Mouse (Mus musculus) embryonic facial prominence, embryonic 10.5 days (tissue): ENCODE data around the gene Herc4. TPM values are rescaled to one million over a fixed set of nuclear protein-coding genes. Genes with fewer than 3 reads are reported as not detected.

ENCODE experiments used
- DNase-seq: peaks from one replicate; pipeline ENCODE4 v3.0.0-alpha.2; 2017; ENCODE audit warnings: low spot score
- H3K27ac ChIP-seq: fragments of 300-500 bp; sonication (generic); replicated peaks from 2 replicates; pipeline ENCODE4 v1.5.1; 2016; ENCODE audit warnings: mild to moderate bottlenecking
- H3K27me3 ChIP-seq: fragments of 300-500 bp; sonication (generic); replicated peaks from 2 replicates; pipeline ENCODE4 v1.6.1; 2016; ENCODE audit warnings: low read depth, mild to moderate bottlenecking; ENCODE audit not compliant: poor library complexity, severe bottlenecking
- H3K36me3 ChIP-seq: fragments of 300-500 bp; sonication (generic); replicated peaks from 2 replicates; pipeline ENCODE4 v1.6.1; 2016; ENCODE audit warnings: mild to moderate bottlenecking, moderate library complexity
- H3K4me1 ChIP-seq: fragments of 300-500 bp; sonication (generic); 2 replicates; pipeline ENCODE4 v1.6.1; 2016
- H3K4me3 ChIP-seq: fragments of 300-500 bp; sonication (generic); 2 replicates; pipeline ENCODE4 v1.5.1; 2016; ENCODE audit warnings: mild to moderate bottlenecking, moderate library complexity
- H3K9me3 ChIP-seq: fragments of 300-500 bp; sonication (generic); 2 replicates; pipeline ENCODE4 v1.6.1; 2016; ENCODE audit warnings: mild to moderate bottlenecking
- WGBS: fragments of 180-500 bp; shearing (Covaris S2); methylation state at CpG from one replicate; pipeline ENCODE4 v1.1.7; 2016; 5-methylcytosine and 5-hydroxymethylcytosine counted together
- polyA plus RNA-seq: library from polyadenylated mRNA; unstranded; fragments of >200 nt; fragmentation: Nextera tagmentation; extraction: Ambion mirVana; gene quantifications from 2 replicates; pipeline ENCODE4 v1.2.1, GENCODE M21; 2016

Gene Herc4
- 46.1 and 50.5 TPM in 2 replicates for polyA plus RNA-seq

- Histone ChIP-seq H3K36me3 (peaks cover 24% of the 10 kb centered on the region), H3K9me3 (no peaks in the 10 kb centered on the region), H3K4me3 (peak within 1 kb of the TSS; percentile 95), H3K27ac (peak within 1 kb of the TSS; percentile 96), H3K4me1 (peaks cover 7% of the 10 kb centered on the region), H3K27me3 (no peaks in the 10 kb centered on the region)
- WGBS, result under 1% methylated on average over 43 of the region's 44 CpGs
- DNase-seq, result peak; percentile 98
Measured at GRCm38 (mm10) chr10:63243493-63244054, at the start of gene Herc4. Gene Herc4 (plus strand): TSS chr10:63243810.

GRCm38 (mm10) chr10:63199008-63199407, 44.6 kb upstream of the Herc4 start:
- 81% methylated on average over 4 of the region's 4 CpGs for WGBS
- no peak overlapping the region for H3K4me3 ChIP-seq
- no peaks in the 10 kb centered on the region for H3K27me3 ChIP-seq
- DNase-seq, result no peak
- H3K36me3 ChIP-seq, result no peaks in the 10 kb centered on the region
- no peak overlapping the region for H3K27ac ChIP-seq
- no peaks in the 10 kb centered on the region for H3K9me3 ChIP-seq
- no peaks in the 10 kb centered on the region for H3K4me1 ChIP-seq

- WGBS, result 78% methylated on average over 8 of the region's 8 CpGs
- H3K27me3 ChIP-seq, result no peaks in the 10 kb centered on the region
- no peaks in the 10 kb centered on the region for H3K9me3 ChIP-seq
Measured at GRCm38 (mm10) chr10:63201534-63201933, 42.1 kb upstream of the Herc4 start.

GRCm38 (mm10) chr10:63203002-63203401, 40.6 kb upstream of the Herc4 start:
- H3K27ac ChIP-seq, result no peak overlapping the region
- H3K4me3 ChIP-seq, result no peak overlapping the region
- WGBS, result 90% methylated on average over 3 of the region's 3 CpGs
- H3K9me3 ChIP-seq, result no peaks in the 10 kb centered on the region
- DNase-seq, result no peak
- no peaks in the 10 kb centered on the region for H3K4me1 ChIP-seq
- H3K36me3 ChIP-seq, result no peaks in the 10 kb centered on the region
- no peaks in the 10 kb centered on the region for H3K27me3 ChIP-seq

More at GRCm38 (mm10) chr10:63201534-63201933, 42.1 kb upstream of the Herc4 start:
- no peak for DNase-seq
- H3K27ac ChIP-seq, result no peak overlapping the region
- no peaks in the 10 kb centered on the region for H3K36me3 ChIP-seq
- no peaks in the 10 kb centered on the region for H3K4me1 ChIP-seq
- no peak overlapping the region for H3K4me3 ChIP-seq

- Histone ChIP-seq H3K36me3 (no peaks in the 10 kb centered on the region), H3K27me3 (no peaks in the 10 kb centered on the region), H3K4me1 (no peaks in the 10 kb centered on the region), H3K27ac (no peak within 1 kb of the TSS), H3K4me3 (no peak within 1 kb of the TSS), H3K9me3 (no peaks in the 10 kb centered on the region)
- DNase-seq, result no peak
- WGBS, result 89% methylated on average over 15 of the region's 15 CpGs
Measured at GRCm38 (mm10) chr10:63203728-63204127, 39.9 kb upstream of the Herc4 start, which contains the start of gene Mypn. Gene Mypn (minus strand): TSS chr10:63203952.

GRCm38 (mm10) chr10:63208871-63209270, 34.7 kb upstream of the Herc4 start:
- H3K4me3 ChIP-seq, result no peak overlapping the region
- H3K27ac ChIP-seq, result no peak overlapping the region
- WGBS, result 60% methylated on average over 6 of the region's 6 CpGs
- H3K36me3 ChIP-seq, result no peaks in the 10 kb centered on the region
- H3K27me3 ChIP-seq, result no peaks in the 10 kb centered on the region
- no peaks in the 10 kb centered on the region for H3K4me1 ChIP-seq
- no peak for DNase-seq
- no peaks in the 10 kb centered on the region for H3K9me3 ChIP-seq

GRCm38 (mm10) chr10:63221081-63221783, 22.4 kb upstream of the Herc4 start:
- WGBS, result 78% methylated on average over 7 of the region's 7 CpGs

GRCm38 (mm10) chr10:63224341-63224740, 19.3 kb upstream of the Herc4 start:
- H3K4me3 ChIP-seq, result no peak overlapping the region
- H3K27ac ChIP-seq, result no peak overlapping the region
- WGBS, result 83% methylated on average over 12 of the region's 12 CpGs
- no peaks in the 10 kb centered on the region for H3K9me3 ChIP-seq
- DNase-seq, result no peak
- H3K4me1 ChIP-seq, result no peaks in the 10 kb centered on the region
- H3K36me3 ChIP-seq, result no peaks in the 10 kb centered on the region
- no peaks in the 10 kb centered on the region for H3K27me3 ChIP-seq

More at GRCm38 (mm10) chr10:63221081-63221783, 22.4 kb upstream of the Herc4 start:
- Histone ChIP-seq H3K27ac (no peak overlapping the region), H3K4me1 (no peaks in the 10 kb centered on the region), H3K36me3 (no peaks in the 10 kb centered on the region), H3K4me3 (no peak overlapping the region), H3K9me3 (no peaks in the 10 kb centered on the region), H3K27me3 (no peaks in the 10 kb centered on the region)
- no peak for DNase-seq

GRCm38 (mm10) chr10:63230266-63230665, 13.3 kb upstream of the Herc4 start:
- Histone ChIP-seq H3K27me3 (no peaks in the 10 kb centered on the region), H3K27ac (no peak overlapping the region), H3K36me3 (no peaks in the 10 kb centered on the region), H3K4me3 (no peak overlapping the region), H3K9me3 (no peaks in the 10 kb centered on the region), H3K4me1 (no peaks in the 10 kb centered on the region)
- 89% methylated on average over 7 of the region's 7 CpGs for WGBS
- no peak for DNase-seq

GRCm38 (mm10) chr10:63230854-63231253, 12.8 kb upstream of the Herc4 start:
- H3K36me3 ChIP-seq, result no peaks in the 10 kb centered on the region
- no peak overlapping the region for H3K4me3 ChIP-seq
- no peaks in the 10 kb centered on the region for H3K27me3 ChIP-seq
- no peaks in the 10 kb centered on the region for H3K9me3 ChIP-seq
- no peaks in the 10 kb centered on the region for H3K4me1 ChIP-seq
- H3K27ac ChIP-seq, result no peak overlapping the region
- no peak for DNase-seq
- 45% methylated on average over 5 of the region's 5 CpGs for WGBS

- no peak for DNase-seq
- Histone ChIP-seq H3K27me3 (no peaks in the 10 kb centered on the region), H3K36me3 (no peaks in the 10 kb centered on the region), H3K4me1 (no peaks in the 10 kb centered on the region), H3K9me3 (no peaks in the 10 kb centered on the region), H3K4me3 (no peak overlapping the region), H3K27ac (no peak overlapping the region)
- WGBS, result 81% methylated on average over 5 of the region's 5 CpGs
Measured at GRCm38 (mm10) chr10:63231630-63232029, 12.0 kb upstream of the Herc4 start.

GRCm38 (mm10) chr10:63234133-63234532, 9.5 kb upstream of the Herc4 start:
- H3K27ac ChIP-seq, result no peak overlapping the region
- no peak for DNase-seq
- H3K36me3 ChIP-seq, result no peaks in the 10 kb centered on the region
- 82% methylated on average over 5 of the region's 5 CpGs for WGBS
- no peaks in the 10 kb centered on the region for H3K9me3 ChIP-seq
- H3K4me3 ChIP-seq, result no peak overlapping the region
- no peaks in the 10 kb centered on the region for H3K4me1 ChIP-seq
- H3K27me3 ChIP-seq, result no peaks in the 10 kb centered on the region

- DNase-seq, result no peak
- no peaks in the 10 kb centered on the region for H3K27me3 ChIP-seq
- H3K27ac ChIP-seq, result no peak overlapping the region
- no peaks in the 10 kb centered on the region for H3K4me1 ChIP-seq
- H3K36me3 ChIP-seq, result no peaks in the 10 kb centered on the region
- H3K9me3 ChIP-seq, result no peaks in the 10 kb centered on the region
- 86% methylated on average over 8 of the region's 8 CpGs for WGBS
- H3K4me3 ChIP-seq, result no peak overlapping the region
Measured at GRCm38 (mm10) chr10:63235889-63236288, 7.7 kb upstream of the Herc4 start.
